9 mouse cellular contexts compared by ENCODE assay signal in genomic region chr7:112656141-112656662, GRCm38 (mm10). TPM values are rescaled to one million over a fixed set of nuclear protein-coding genes. Genes with fewer than 3 reads are reported as not detected.
DNase-seq lines count a peak whose midpoint lies in the region; ATAC-seq lines count a peak whose summit lies in the region.
"Had no signal": no experiment of that assay in that cellular context is flagged by ENCODE, and none has a peak within 500 bp of the region (broad histone marks: within the 10 kb centered on the region; RNA-seq: fewer than 3 reads in every experiment).

No protein-coding gene starts in this region.

- H3K27me3 ChIP-seq in midbrain, embryonic 11.5 days (ENCODE audit: control insufficient read depth, insufficient read depth, low read length), result no peaks in the 10 kb centered on the region
- H3K27me3 ChIP-seq in midbrain, embryonic 16.5 days (ENCODE audit: control insufficient read depth, insufficient read depth, low read depth, low read length), result no peaks in the 10 kb centered on the region
- no peaks in the 10 kb centered on the region for H3K27me3 ChIP-seq in liver, embryonic 12.5 days (replicated peaks)
- no peaks in the 10 kb centered on the region for H3K27me3 ChIP-seq in hindbrain, embryonic 16.5 days (replicated peaks; ENCODE audit: control insufficient read depth, insufficient read depth, low read length)

- H3K4me3 ChIP-seq in midbrain, embryonic 11.5 days (ENCODE audit: low read depth, low read length), result no peak overlapping the region
- no peak overlapping the region for H3K4me3 ChIP-seq in midbrain, embryonic 16.5 days (ENCODE audit: low read depth, low read length)
- no peak overlapping the region for H3K4me3 ChIP-seq in liver, embryonic 12.5 days
- H3K4me3 ChIP-seq in hindbrain, embryonic 16.5 days (ENCODE audit: low read length), result no peak overlapping the region

- no peak overlapping the region for H3K9ac ChIP-seq in midbrain, embryonic 11.5 days (ENCODE audit: low read length)
- H3K9ac ChIP-seq in midbrain, embryonic 16.5 days (ENCODE audit: low read depth, low read length), result no peak overlapping the region
- no peak overlapping the region for H3K9ac ChIP-seq in liver, embryonic 12.5 days
- no peak overlapping the region for H3K9ac ChIP-seq in hindbrain, embryonic 16.5 days (ENCODE audit: low read depth, low read length)
- H3K9ac ChIP-seq: liver, embryonic 14.5 days had no signal

- DNase-seq in midbrain, embryonic 11.5 days (ENCODE audit: low spot score, missing footprints), result peak; percentile 81
- DNase-seq in heart, postnatal 25 days (ENCODE audit: low spot score), result peak; percentile 75
- peak; percentile 79 for DNase-seq in urinary bladder, postnatal 14 days (ENCODE audit: low spot score)
- no peak for DNase-seq in spleen, adult 18-20 months

- no peak overlapping the region for H3K27ac ChIP-seq in midbrain, embryonic 11.5 days (ENCODE audit: low read depth, low read length)
- H3K27ac ChIP-seq in midbrain, embryonic 16.5 days (ENCODE audit: low read length), result no peak overlapping the region
- H3K27ac ChIP-seq in liver, embryonic 12.5 days, result 0 out of 2 replicates have a peak overlapping the region, but pooled peaks have one; percentile 32
- H3K27ac ChIP-seq in hindbrain, embryonic 16.5 days (ENCODE audit: low read depth, low read length), result no peak overlapping the region
- H3K27ac ChIP-seq: liver, embryonic 14.5 days had no signal

- 65% methylated on average over 9 of the region's 9 CpGs for WGBS in midbrain, embryonic 11.5 days
- WGBS in midbrain, embryonic 16.5 days, result 57% methylated on average over 9 of the region's 9 CpGs
- WGBS in liver, embryonic 12.5 days (ENCODE audit: insufficient replicate concordance), result 27% methylated on average over 9 of the region's 9 CpGs
- 52% methylated on average over 9 of the region's 9 CpGs for WGBS in hindbrain, embryonic 16.5 days

- no peak for ATAC-seq in midbrain, embryonic 11.5 days (ENCODE audit: low FRiP score)
- ATAC-seq in midbrain, embryonic 16.5 days, result no peak
- no peak for ATAC-seq in liver, embryonic 12.5 days
- ATAC-seq in erythroblast, adult 5-6 weeks (replicated peaks; ENCODE audit: low FRiP score, poor library complexity, severe bottlenecking), result no peak
- no peak for ATAC-seq in hindbrain, embryonic 16.5 days

- H3K4me1 ChIP-seq in midbrain, embryonic 11.5 days (ENCODE audit: control insufficient read depth, insufficient read depth, low read length), result no peaks in the 10 kb centered on the region
- no peaks in the 10 kb centered on the region for H3K4me1 ChIP-seq in midbrain, embryonic 16.5 days (ENCODE audit: control insufficient read depth, insufficient read depth, low read length)
- H3K4me1 ChIP-seq in liver, embryonic 12.5 days, result no peaks in the 10 kb centered on the region
- peaks cover 3% of the 10 kb centered on the region; the same call in 1 of the 2 replicates for H3K4me1 ChIP-seq in hindbrain, embryonic 16.5 days (ENCODE audit: control insufficient read depth, insufficient read depth, low read depth, low read length)

- H3K36me3 ChIP-seq in midbrain, embryonic 11.5 days (ENCODE audit: control insufficient read depth, insufficient read depth, low read length), result no peaks in the 10 kb centered on the region
- H3K36me3 ChIP-seq in midbrain, embryonic 16.5 days (ENCODE audit: control insufficient read depth, insufficient read depth, low read length), result no peaks in the 10 kb centered on the region
- no peaks in the 10 kb centered on the region for H3K36me3 ChIP-seq in liver, embryonic 12.5 days
- H3K36me3 ChIP-seq in hindbrain, embryonic 16.5 days (ENCODE audit: control insufficient read depth, insufficient read depth, low read length), result no peaks in the 10 kb centered on the region

- intact Hi-C loops in heart, postnatal 25 days (cut with DNase I), result loop anchor here (5.0 kb wide), 1 partner anchor 184 kb away; no protein-coding TSS in a partner anchor

- H3K4me2 ChIP-seq in midbrain, embryonic 11.5 days, result no peak overlapping the region
- no peak overlapping the region for H3K4me2 ChIP-seq in midbrain, embryonic 16.5 days (ENCODE audit: low read length)
- H3K4me2 ChIP-seq in liver, embryonic 12.5 days, result no peak overlapping the region
- H3K4me2 ChIP-seq in hindbrain, embryonic 16.5 days (ENCODE audit: low read length), result no peak overlapping the region

- H3K9me3 ChIP-seq in midbrain, embryonic 11.5 days (ENCODE audit: control insufficient read depth, low read length), result no peaks in the 10 kb centered on the region
- H3K9me3 ChIP-seq in midbrain, embryonic 16.5 days (replicated peaks; ENCODE audit: control insufficient read depth, low read length, poor library complexity, severe bottlenecking), result no peaks in the 10 kb centered on the region
- no peaks in the 10 kb centered on the region for H3K9me3 ChIP-seq in liver, embryonic 12.5 days (replicated peaks)
- H3K9me3 ChIP-seq in hindbrain, embryonic 16.5 days (ENCODE audit: control insufficient read depth, low read length), result no peaks in the 10 kb centered on the region

RNA-seq across cellular contexts. Expression of gene Tead1, which starts 22.9 kb away (rescaled TPM):
- polyA plus RNA-seq in midbrain, embryonic 11.5 days (2014; fragmentation: Nextera tagmentation; extraction: Ambion mirVana), result 12.3 and 14.3 TPM in 2 replicates
- polyA plus RNA-seq in midbrain, embryonic 16.5 days (2015; fragmentation: Nextera tagmentation; extraction: Ambion mirVana), result 11.3 and 12.5 TPM in 2 replicates
- total RNA-seq in heart, postnatal 25 days (2021), result 100 to 1,000 TPM; 181 to 186 TPM
- 4.7 and 5.2 TPM in 2 replicates for polyA plus RNA-seq in liver, embryonic 12.5 days (2016; fragmentation: Nextera tagmentation; extraction: Ambion mirVana)
- total RNA-seq in erythroblast, adult 5-6 weeks (2015; ENCODE audit: low replicate concordance), result not detected in 2 replicates
- total RNA-seq in erythroblast, adult 5-6 weeks (2017; ENCODE audit: low replicate concordance), result 0.14 TPM in 1 of 2 replicates, not detected in the other
- 12.1 and 12.2 TPM in 2 replicates for polyA plus RNA-seq in hindbrain, embryonic 16.5 days (2015; fragmentation: Nextera tagmentation; extraction: Ambion mirVana)

Comparison
In these comparisons a context has a peak if more than half of its experiments do, and no peak if none do; other contexts are left out.
1. DNase-seq: peak in midbrain, embryonic 11.5 days (single experiment), heart, postnatal 25 days (single experiment) and urinary bladder, postnatal 14 days (single experiment); none in spleen, adult 18-20 months (0 of 2).